ENCODE assay signal across 9 mouse cellular contexts in genomic region chr16:57611768-57612167, GRCm38 (mm10). TPM values are rescaled to one million over a fixed set of nuclear protein-coding genes. Genes with fewer than 3 reads are reported as not detected.
A peak's percentile ranks its signal among the peaks of the same experiment; 100 is the strongest.
DNase-seq lines count a peak whose midpoint lies in the region; ATAC-seq and TF ChIP-seq lines count a peak whose summit lies in the region.
"Had no signal": no experiment of that assay in that cellular context is flagged by ENCODE, and none has a peak within 500 bp of the region (broad histone marks: within the 10 kb centered on the region; RNA-seq: fewer than 3 reads in every experiment).

No protein-coding gene starts in this region.

- no peak overlapping the region for H3K4me2 ChIP-seq in midbrain, embryonic 11.5 days
- H3K4me2 ChIP-seq in midbrain, embryonic 13.5 days (replicated peaks): no peak overlapping the region
- H3K4me2 ChIP-seq in embryonic facial prominence, embryonic 14.5 days (ENCODE audit: low read depth, low read length): no peak overlapping the region
- H3K4me2 ChIP-seq: hindbrain, embryonic 15.5 days had no signal

- no peak overlapping the region for H3K27ac ChIP-seq in gastrocnemius, adult 2 months
- no peak overlapping the region for H3K27ac ChIP-seq in midbrain, embryonic 11.5 days (ENCODE audit: low read depth, low read length)
- H3K27ac ChIP-seq in midbrain, embryonic 13.5 days: no peak overlapping the region
- no peak overlapping the region for H3K27ac ChIP-seq in embryonic facial prominence, embryonic 14.5 days (replicated peaks; ENCODE audit: low read depth, low read length)
- H3K27ac ChIP-seq: hindbrain, embryonic 15.5 days had no signal

- H3K36me3 ChIP-seq in midbrain, embryonic 11.5 days (ENCODE audit: control insufficient read depth, insufficient read depth, low read length): no peaks in the 10 kb centered on the region
- H3K36me3 ChIP-seq in midbrain, embryonic 13.5 days: no peaks in the 10 kb centered on the region
- no peaks in the 10 kb centered on the region for H3K36me3 ChIP-seq in embryonic facial prominence, embryonic 14.5 days (ENCODE audit: control insufficient read depth, insufficient read depth, low read length)
- H3K36me3 ChIP-seq: hindbrain, embryonic 15.5 days had no signal

- H3K9me3 ChIP-seq in midbrain, embryonic 11.5 days (ENCODE audit: control insufficient read depth, low read length): no peaks in the 10 kb centered on the region
- no peaks in the 10 kb centered on the region for H3K9me3 ChIP-seq in midbrain, embryonic 13.5 days
- H3K9me3 ChIP-seq in embryonic facial prominence, embryonic 14.5 days (ENCODE audit: control insufficient read depth, low read length): no peaks in the 10 kb centered on the region
- H3K9me3 ChIP-seq: hindbrain, embryonic 15.5 days had no signal

- 0 out of 2 replicates have a peak, but pooled peaks cover 4% of the 10 kb centered on the region for H3K4me1 ChIP-seq in midbrain, embryonic 11.5 days (ENCODE audit: control insufficient read depth, insufficient read depth, low read length)
- H3K4me1 ChIP-seq in midbrain, embryonic 13.5 days (replicated peaks): peaks cover 4% of the 10 kb centered on the region
- no peaks in the 10 kb centered on the region for H3K4me1 ChIP-seq in embryonic facial prominence, embryonic 14.5 days (ENCODE audit: control insufficient read depth, insufficient read depth, low read length)

- ATAC-seq in midbrain, embryonic 11.5 days (ENCODE audit: low FRiP score): no peak
- no peak for ATAC-seq in midbrain, embryonic 13.5 days
- no peak for ATAC-seq in embryonic facial prominence, embryonic 14.5 days (ENCODE audit: low read depth)
- ATAC-seq in megakaryocyte progenitor cell, adult 5-6 weeks (replicated peaks; ENCODE audit: poor library complexity): peak; percentile 74

- no peak overlapping the region for H3K9ac ChIP-seq in midbrain, embryonic 11.5 days (ENCODE audit: low read length)
- no peak overlapping the region for H3K9ac ChIP-seq in midbrain, embryonic 13.5 days (replicated peaks)
- no peak overlapping the region for H3K9ac ChIP-seq in embryonic facial prominence, embryonic 14.5 days (ENCODE audit: low read depth, low read length)
- H3K9ac ChIP-seq: hindbrain, embryonic 15.5 days had no signal

- intact Hi-C loops in gastrocnemius, adult 2 months (cut with DNase I): no loop called here

- no peak for DNase-seq in gastrocnemius, adult 2 months
- no peak for DNase-seq in gastrocnemius, adult 8-10 months (ENCODE audit: low spot score in 2 of 2)
- peak; percentile 96 for DNase-seq in midbrain, embryonic 11.5 days (ENCODE audit: low spot score, missing footprints)
- peak; percentile 57 for DNase-seq in ZHBTc4 (ENCODE audit: low read depth, low spot score)
- peak; percentile 47 for DNase-seq in embryonic facial prominence, embryonic 14.5 days (ENCODE audit: low spot score)
- no peak for DNase-seq in frontal cortex, postnatal 14 days (ENCODE audit: low spot score in 2 of 2)

- 0% methylated on average over 1 of the region's 1 CpGs for WGBS in midbrain, embryonic 11.5 days
- 9% methylated on average over 1 of the region's 1 CpGs for WGBS in midbrain, embryonic 13.5 days
- 4% methylated on average over 1 of the region's 1 CpGs for WGBS in embryonic facial prominence, embryonic 14.5 days

- TF ChIP-seq CTCF in gastrocnemius, adult 2 months (IDR thresholded peaks at IDR 0.05): peak; percentile 77

- no peaks in the 10 kb centered on the region for H3K27me3 ChIP-seq in midbrain, embryonic 11.5 days (ENCODE audit: control insufficient read depth, insufficient read depth, low read length)
- no peaks in the 10 kb centered on the region for H3K27me3 ChIP-seq in midbrain, embryonic 13.5 days
- no peaks in the 10 kb centered on the region for H3K27me3 ChIP-seq in embryonic facial prominence, embryonic 14.5 days (replicated peaks; ENCODE audit: control insufficient read depth, insufficient read depth, low read length)
- H3K27me3 ChIP-seq: hindbrain, embryonic 15.5 days had no signal

- no peak overlapping the region for H3K4me3 ChIP-seq in gastrocnemius, adult 2 months
- no peak overlapping the region for H3K4me3 ChIP-seq in midbrain, embryonic 11.5 days (ENCODE audit: low read depth, low read length)
- H3K4me3 ChIP-seq in midbrain, embryonic 13.5 days (replicated peaks): no peak overlapping the region
- H3K4me3 ChIP-seq in embryonic facial prominence, embryonic 14.5 days (ENCODE audit: low read depth, low read length): no peak overlapping the region
- H3K4me3 ChIP-seq: hindbrain, embryonic 15.5 days had no signal

RNA-seq across cellular contexts. Expression of gene Cmss1, which starts 5.1 kb away (rescaled TPM):
- total RNA-seq in gastrocnemius, adult 2 months (2021): 10 to 100 TPM; 33.0 to 44.0 TPM
- 10 to 100 TPM; 28.6 to 40.1 (median 38.8) TPM for total RNA-seq in gastrocnemius, adult 8-10 months (2022)
- polyA plus RNA-seq in midbrain, embryonic 11.5 days (2014; fragmentation: Nextera tagmentation; extraction: Ambion mirVana): 54.8 and 56.3 TPM in 2 replicates
- polyA plus RNA-seq in midbrain, embryonic 13.5 days (2015; fragmentation: Nextera tagmentation; extraction: Ambion mirVana): 36.8 and 38.3 TPM in 2 replicates
- polyA plus RNA-seq in embryonic facial prominence, embryonic 14.5 days (2014; fragmentation: Nextera tagmentation; extraction: Ambion mirVana): 33.5 and 40.6 TPM in 2 replicates
- 31.4 and 38.5 TPM in 2 replicates for total RNA-seq in megakaryocyte progenitor cell, adult 5-6 weeks (2015)
- 74.3 and 80.6 TPM in 2 replicates for total RNA-seq in megakaryocyte progenitor cell, adult 5-6 weeks (2017)

Comparison
In these comparisons a context has a peak if more than half of its experiments do, and no peak if none do; other contexts are left out.
1. DNase-seq: peak in midbrain, embryonic 11.5 days (single experiment), ZHBTc4 (single experiment) and embryonic facial prominence, embryonic 14.5 days (single experiment); none in gastrocnemius, adult 2 months (single experiment), gastrocnemius, adult 8-10 months (0 of 2) and frontal cortex, postnatal 14 days (0 of 2).